Mouse (Mus musculus) layer of hippocampus, adult 11-12 months (tissue): ENCODE measurements around the gene Snapin.
A peak's percentile ranks its signal among the peaks of the same experiment; 100 is the strongest.

Experiments used
- DNase-seq: peaks from one replicate; pipeline ENCODE4 v3.0.0; 2022; ENCODE audit warnings: low spot score

Snapin gene

DNA sequence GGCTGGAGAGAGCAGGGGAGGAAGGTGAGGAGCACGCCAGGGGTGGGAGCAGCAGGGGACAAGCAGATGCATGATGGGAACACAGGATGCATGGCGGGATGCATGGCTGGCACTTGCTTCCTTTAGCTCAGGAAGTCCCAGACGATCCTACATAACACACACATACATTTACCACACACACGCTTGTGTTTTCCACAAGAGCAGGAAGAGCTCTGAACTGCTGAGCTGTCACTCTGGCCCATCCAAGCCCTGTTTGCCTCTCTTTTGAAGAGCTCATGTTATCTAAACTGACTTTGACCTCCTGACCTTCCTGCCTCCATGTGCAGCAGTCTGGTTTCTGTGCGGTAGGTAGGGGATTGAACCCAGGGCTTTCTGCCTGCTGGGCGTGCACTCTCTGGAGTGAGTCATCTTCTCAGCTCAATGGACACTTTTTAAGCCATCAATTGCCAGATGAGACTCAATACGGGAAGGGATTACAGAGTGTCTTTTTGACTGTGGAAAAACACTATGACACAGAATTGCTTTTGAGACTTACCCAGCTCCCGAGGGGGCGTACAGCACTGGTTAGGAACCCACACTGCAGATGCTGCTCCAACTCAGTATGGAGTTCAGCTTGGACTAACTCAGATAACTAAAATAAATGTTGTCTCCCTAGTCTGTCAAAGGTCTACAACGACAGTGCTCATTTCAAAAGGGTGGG is 39.3 kb downstream of the Snapin start:
- DNase-seq: peak; percentile 54

DNA sequence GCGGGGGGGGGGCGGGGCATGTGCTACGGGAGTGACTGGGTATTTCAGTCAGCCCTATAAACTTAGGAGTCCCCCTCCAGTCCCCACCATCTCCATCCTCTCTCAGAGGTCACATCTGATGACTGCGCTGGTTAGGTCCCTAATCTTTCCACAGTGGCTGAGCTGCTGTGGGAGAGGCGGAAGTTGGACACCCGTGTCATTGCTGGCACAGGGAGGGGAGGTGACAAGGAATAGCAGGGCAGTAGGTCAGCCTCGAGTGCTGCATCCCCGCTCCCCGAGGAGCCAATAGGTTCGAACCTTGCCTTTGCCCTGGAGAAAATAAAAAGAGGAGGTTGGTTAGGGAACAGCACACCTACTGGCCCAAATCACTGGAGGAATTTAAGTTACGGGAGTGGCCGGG is 40.0 kb downstream of the Snapin start:
- no peak for DNase-seq

DNA sequence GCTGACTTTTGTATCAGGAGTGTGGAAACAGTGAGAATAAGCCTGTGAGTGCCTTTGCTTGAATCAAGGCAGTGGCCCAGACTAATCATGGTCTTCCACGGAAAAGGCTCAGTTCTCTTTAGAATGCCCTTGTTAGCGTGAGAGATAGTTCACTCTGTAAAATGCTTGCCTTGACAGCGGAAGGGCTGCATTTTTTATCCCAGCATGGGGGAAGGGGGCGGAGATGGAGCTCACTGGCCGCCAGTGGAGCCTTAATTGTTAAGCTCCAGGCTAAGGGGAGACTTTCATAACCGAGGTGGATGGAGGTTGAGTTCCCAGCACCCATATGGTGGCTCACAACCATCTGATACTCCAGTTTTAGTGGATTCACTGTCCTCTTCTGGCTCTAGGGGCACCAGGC is 42.2 kb downstream of the Snapin start:
- no peak for DNase-seq

DNA sequence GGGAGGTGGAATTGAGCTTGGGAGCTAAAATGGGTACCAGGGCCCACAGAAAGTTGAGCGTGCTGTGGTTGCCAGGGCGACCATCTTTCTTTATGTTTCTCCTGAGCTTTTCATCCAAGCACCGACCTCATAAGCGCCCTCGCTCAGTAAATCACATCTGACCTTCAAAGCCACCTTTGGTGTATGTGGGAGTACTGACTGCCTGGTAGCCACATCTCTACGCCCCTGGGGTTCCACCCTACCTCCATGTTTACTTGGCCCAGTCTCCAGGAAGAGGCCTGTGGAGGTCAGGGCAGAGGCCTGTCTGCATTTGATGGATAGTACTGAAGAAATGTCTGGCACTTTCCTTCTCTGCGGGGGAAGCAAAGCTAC is 43.7 kb downstream of the Snapin start:
- DNase-seq: no peak

DNA sequence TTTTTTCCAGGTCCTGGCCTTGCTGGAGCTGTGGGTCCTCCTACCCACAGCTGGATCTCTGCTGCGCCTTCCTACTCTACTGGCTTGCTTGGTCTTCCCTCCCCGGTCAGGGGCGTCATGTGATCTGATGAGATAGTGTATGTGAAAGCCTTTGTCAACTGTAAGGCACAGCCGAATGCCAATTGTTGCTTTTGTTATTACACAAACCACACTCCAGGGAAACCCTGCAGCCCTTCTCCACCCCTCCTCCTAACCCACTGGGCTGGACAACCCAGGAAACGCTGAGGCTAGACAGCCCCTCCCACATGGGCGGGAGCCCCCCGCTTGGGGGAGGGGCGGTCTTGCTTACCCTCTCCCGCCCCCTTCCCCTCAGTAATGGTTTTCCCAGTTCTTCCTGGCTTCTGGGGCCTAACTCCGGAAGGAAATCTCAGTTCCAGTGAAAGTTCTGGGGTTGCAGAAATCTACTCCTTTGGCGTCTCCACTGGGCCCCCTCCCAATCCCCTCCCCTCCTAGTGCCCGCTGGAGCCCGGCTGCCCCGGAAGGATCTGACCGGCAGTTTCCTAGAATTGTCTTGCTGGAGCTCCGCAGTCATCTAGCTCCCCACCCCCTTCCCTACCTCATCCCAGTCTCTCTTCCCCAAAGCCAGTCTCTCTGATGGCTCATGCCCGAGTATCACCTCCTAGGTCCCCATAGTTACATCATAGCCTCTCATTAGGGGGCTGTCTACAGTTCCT is 44.3 kb downstream of the Snapin start:
- DNase-seq: peak; percentile 74

DNA sequence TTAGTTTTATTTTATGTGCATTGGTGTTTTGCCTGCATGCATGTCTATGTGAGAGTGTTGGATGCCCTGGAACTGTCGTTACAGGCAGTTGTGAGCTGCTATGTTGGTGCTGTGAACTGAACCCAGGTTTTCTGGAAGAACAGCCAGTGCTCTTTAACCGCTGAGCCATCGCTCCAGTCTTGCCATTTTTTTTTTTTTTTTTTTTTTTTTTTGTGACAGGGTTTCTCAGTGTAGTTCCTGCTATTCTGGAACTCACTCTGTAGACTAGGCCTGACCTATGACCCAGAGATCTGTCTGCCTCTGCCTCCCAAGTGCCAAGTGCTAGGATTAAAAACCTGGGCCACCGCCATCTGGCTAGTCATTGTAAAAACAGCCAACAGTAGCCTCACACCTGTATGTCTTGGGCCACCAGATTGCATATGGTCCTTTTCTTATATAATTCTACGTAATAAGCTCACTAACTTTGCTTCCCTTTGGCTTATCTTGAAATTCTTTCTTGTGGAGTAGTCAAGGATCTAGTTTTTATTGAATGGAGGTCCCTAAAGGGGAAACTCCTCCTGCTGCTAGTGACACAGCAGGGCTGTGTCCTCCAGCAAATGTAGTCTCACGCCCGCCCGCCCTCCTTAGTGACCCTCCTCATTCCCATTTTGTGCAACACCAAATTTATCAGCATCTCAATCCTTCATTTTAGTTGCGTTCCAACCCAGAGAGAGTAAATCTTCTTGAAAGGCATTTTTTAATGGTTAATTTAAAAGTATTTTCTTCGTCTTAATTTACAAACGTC is 45.2 kb downstream of the Snapin start:
- DNase-seq: no peak

DNA sequence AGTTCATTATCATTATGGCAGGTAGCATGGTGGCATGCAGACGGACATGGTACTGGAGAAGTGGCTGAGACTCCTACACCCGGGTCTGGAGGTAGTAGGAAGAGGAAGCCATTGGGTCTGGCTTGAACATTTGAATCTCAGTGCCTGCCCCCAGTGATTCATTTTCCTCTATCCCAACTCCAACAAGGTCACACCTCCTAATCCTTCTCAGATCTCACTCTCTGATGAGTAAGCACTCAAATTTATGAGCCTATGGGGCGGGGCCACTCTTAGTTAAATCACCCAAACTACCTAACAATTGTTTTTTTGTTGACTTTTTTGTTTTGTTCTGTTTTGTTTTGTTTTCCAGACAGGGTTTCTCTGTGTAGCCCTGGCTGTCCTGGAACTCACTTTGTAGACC is 46.9 kb downstream of the Snapin start:
- DNase-seq: no peak

DNA sequence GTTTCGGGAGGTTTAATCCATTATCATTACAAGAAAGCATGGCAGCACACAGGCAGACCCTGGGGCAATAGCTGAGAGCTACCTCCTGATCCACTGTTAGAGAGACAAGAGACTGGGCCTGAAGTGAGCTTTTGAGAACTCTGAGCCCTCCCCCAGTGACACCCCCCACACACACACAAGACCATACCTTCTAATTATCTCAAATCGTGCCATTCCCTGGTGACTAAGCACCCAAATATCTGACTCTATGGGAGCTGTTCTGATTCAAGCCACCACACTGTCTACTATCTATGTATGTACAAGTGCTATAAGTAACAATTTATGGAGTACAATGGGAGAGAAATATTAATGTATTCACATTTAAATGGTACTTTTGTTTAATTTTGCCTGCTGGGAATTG is 50.1 kb downstream of the Snapin start:
- no peak for DNase-seq
